Mouse (Mus musculus): ENCODE measurements around the gene Il9r.

DNA sequence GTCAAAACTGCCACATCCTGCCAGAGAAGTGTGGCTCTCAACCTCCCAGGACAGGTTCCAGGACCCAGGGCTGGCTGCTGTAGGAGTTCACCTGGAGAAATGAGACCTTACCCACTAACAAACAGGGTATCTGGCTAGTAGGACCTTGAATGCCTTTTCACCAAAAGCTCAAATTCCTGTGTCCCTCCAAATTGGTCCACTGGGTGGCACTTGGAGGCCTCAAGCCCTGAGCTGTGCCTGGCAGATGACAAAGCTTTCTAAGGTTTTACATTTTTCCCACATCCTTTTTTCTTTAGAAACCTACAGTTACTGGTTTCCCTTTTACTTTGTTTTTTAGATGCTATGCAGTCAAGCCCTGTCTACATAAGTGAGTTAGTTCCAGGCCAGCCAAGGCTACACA, 47.0 kb upstream of the Il9r start:
- TF ChIP-seq CTCF (conservative IDR thresholded peaks at IDR 0.05 in 1 of 2, IDR thresholded peaks at IDR 0.05 in 1 of 2; ENCODE audit: low read depth in 2 of 2, low read length in 2 of 2) (peak; percentile 43 to 78), MAFK (IDR thresholded peaks at IDR 0.05; ENCODE audit: insufficient replicate concordance, low read length) (no peak), UBTF (IDR thresholded peaks at IDR 0.05; ENCODE audit: low read depth, low read length) (no peak), USF2 (conservative IDR thresholded peaks at IDR 0.05; ENCODE audit: low read depth, low read length) (no peak), USF1 (IDR thresholded peaks at IDR 0.05; ENCODE audit: low read depth, low read length) (no peak), EP300 (IDR thresholded peaks at IDR 0.05; ENCODE audit: low read length) (no peak), MAX (IDR thresholded peaks at IDR 0.05; ENCODE audit: low read length) (no peak), ELF1 (IDR thresholded peaks at IDR 0.05; ENCODE audit: low read depth, low read length) (no peak), ETS1 (conservative IDR thresholded peaks at IDR 0.05; ENCODE audit: low read depth, low read length) (no peak)
